Mouse (Mus musculus) neural tube, embryonic 14.5 days (tissue): ENCODE measurements around the gene Glod4. TPM values are rescaled to one million over a fixed set of nuclear protein-coding genes. Genes with fewer than 3 reads are reported as not detected.
A peak's percentile ranks its signal among the peaks of the same experiment; 100 is the strongest.

Experiments
- ATAC-seq: fragments of 200-750 bp; cut with Nextera tagmentation; 2 replicates; pipeline ENCODE4 v1.8.0; 2017; ENCODE audit warnings: low read depth, mild to moderate bottlenecking, moderate TSS enrichment, moderate library complexity
- H3K27ac ChIP-seq: fragments of 300-500 bp; sonication (generic); 2 replicates; pipeline ENCODE4 v1.5.1; 2014; ENCODE audit warnings: low read depth, mild to moderate bottlenecking, control low read depth, low read length, moderate library complexity, mixed read lengths
- H3K27me3 ChIP-seq: fragments of 300-500 bp; sonication (generic); 2 replicates; pipeline ENCODE4 v1.6.1; 2014; ENCODE audit warnings: low read length; ENCODE audit not compliant: control insufficient read depth, insufficient read depth
- H3K36me3 ChIP-seq: fragments of 300-500 bp; sonication (generic); 2 replicates; pipeline ENCODE4 v1.6.1; 2014; ENCODE audit warnings: low read length, mixed read lengths; ENCODE audit not compliant: control insufficient read depth, insufficient read depth
- H3K4me1 ChIP-seq: fragments of 300-500 bp; sonication (generic); 2 replicates; pipeline ENCODE4 v1.6.1; 2014; ENCODE audit warnings: low read length; ENCODE audit not compliant: control insufficient read depth, insufficient read depth
- H3K4me2 ChIP-seq: fragments of 300-500 bp; sonication (generic); 2 replicates; pipeline ENCODE4 v1.6.1; 2014; ENCODE audit warnings: mild to moderate bottlenecking, low read depth, low read length, control low read depth
- H3K4me3 ChIP-seq: fragments of 300-500 bp; sonication (generic); 2 replicates; pipeline ENCODE4 v1.5.1; 2014; ENCODE audit warnings: low read depth, low read length, control low read depth, mixed read lengths
- H3K9ac ChIP-seq: fragments of 300-500 bp; sonication (generic); replicated peaks from 2 replicates; pipeline ENCODE4 v1.6.1; 2014; ENCODE audit warnings: low read depth, mild to moderate bottlenecking, control low read depth, low read length, mixed read lengths
- H3K9me3 ChIP-seq: fragments of 300-500 bp; sonication (generic); 2 replicates; pipeline ENCODE4 v1.6.1; 2016; ENCODE audit warnings: low read length; ENCODE audit not compliant: control insufficient read depth
- WGBS: fragments of 180-500 bp; shearing (Covaris S2); extraction: QIAGEN DNeasy Blood & Tissue Kit; methylation state at CpG from one replicate; pipeline ENCODE4 v1.1.7; 2014; 5-methylcytosine and 5-hydroxymethylcytosine counted together
- polyA plus RNA-seq: library from polyadenylated mRNA; unstranded; fragments of >200 nt; fragmentation: Nextera tagmentation; extraction: Ambion mirVana; gene quantifications from 2 replicates; pipeline ENCODE4 v1.2.1, GENCODE M21; 2014

Glod4 gene
- polyA plus RNA-seq, 1 experiment from 2014 or later = 126 TPM

GRCm38 (mm10) chr11:76285431-76286075, 42.0 kb upstream of the Glod4 start:
- Histone ChIP-seq H3K9ac (no peak overlapping the region), H3K27ac (no peak overlapping the region), H3K4me2 (no peak overlapping the region), H3K4me3 (no peak overlapping the region), H3K36me3 (no peaks in the 10 kb centered on the region), H3K4me1 (peaks cover 22% of the 10 kb centered on the region), H3K27me3 (no peaks in the 10 kb centered on the region), H3K9me3 (no peaks in the 10 kb centered on the region)
- no peak for ATAC-seq
- 58% methylated on average over 7 of the region's 7 CpGs for WGBS

GRCm38 (mm10) chr11:76283841-76284240, 40.3 kb upstream of the Glod4 start:
- no peak overlapping the region for H3K9ac ChIP-seq
- 94% methylated on average over 6 of the region's 6 CpGs for WGBS
- no peaks in the 10 kb centered on the region for H3K9me3 ChIP-seq
- no peaks in the 10 kb centered on the region for H3K36me3 ChIP-seq
- peaks cover 15% of the 10 kb centered on the region; the same call in 1 of the 2 replicates for H3K4me1 ChIP-seq
- no peak overlapping the region for H3K27ac ChIP-seq
- no peak overlapping the region for H3K4me3 ChIP-seq
- no peak for ATAC-seq
- H3K4me2 ChIP-seq = no peak overlapping the region
- no peaks in the 10 kb centered on the region for H3K27me3 ChIP-seq

GRCm38 (mm10) chr11:76279971-76280370, 36.4 kb upstream of the Glod4 start:
- no peak for ATAC-seq
- Histone ChIP-seq H3K27ac (peak overlapping the region; percentile 12; the same call in 1 of the 2 replicates), H3K9me3 (no peaks in the 10 kb centered on the region), H3K4me2 (no peak overlapping the region), H3K4me1 (peaks cover 12% of the 10 kb centered on the region; the same call in 1 of the 2 replicates), H3K27me3 (no peaks in the 10 kb centered on the region), H3K9ac (no peak overlapping the region), H3K4me3 (no peak overlapping the region), H3K36me3 (no peaks in the 10 kb centered on the region)
- WGBS = 67% methylated on average over 2 of the region's 2 CpGs

GRCm38 (mm10) chr11:76278960-76279852, 35.7 kb upstream of the Glod4 start:
- H3K4me2 ChIP-seq = no peak overlapping the region
- no peaks in the 10 kb centered on the region for H3K9me3 ChIP-seq
- peak overlapping the region; percentile 34 for H3K27ac ChIP-seq
- H3K4me3 ChIP-seq = no peak overlapping the region
- peaks cover 12% of the 10 kb centered on the region; the same call in 1 of the 2 replicates for H3K4me1 ChIP-seq
- no peak overlapping the region for H3K9ac ChIP-seq
- WGBS = 61% methylated on average over 14 of the region's 14 CpGs
- no peaks in the 10 kb centered on the region for H3K36me3 ChIP-seq
- ATAC-seq = no peak
- no peaks in the 10 kb centered on the region for H3K27me3 ChIP-seq

- ATAC-seq = no peak
- Histone ChIP-seq H3K36me3 (no peaks in the 10 kb centered on the region), H3K4me3 (no peak overlapping the region), H3K27ac (no peak overlapping the region), H3K9ac (no peak overlapping the region), H3K9me3 (no peaks in the 10 kb centered on the region), H3K27me3 (no peaks in the 10 kb centered on the region), H3K4me1 (0 out of 2 replicates have a peak, but pooled peaks cover 2% of the 10 kb centered on the region), H3K4me2 (no peak overlapping the region)
- WGBS = 79% methylated on average over 4 of the region's 4 CpGs
Measured at GRCm38 (mm10) chr11:76272440-76272839, 28.9 kb upstream of the Glod4 start.

GRCm38 (mm10) chr11:76268521-76269065, 25.1 kb upstream of the Glod4 start:
- Histone ChIP-seq H3K27me3 (no peaks in the 10 kb centered on the region), H3K27ac (peak overlapping the region; percentile 58), H3K4me1 (peaks cover 12% of the 10 kb centered on the region; the same call in 1 of the 2 replicates), H3K36me3 (no peaks in the 10 kb centered on the region), H3K4me3 (no peak overlapping the region), H3K9ac (no peak overlapping the region), H3K9me3 (no peaks in the 10 kb centered on the region), H3K4me2 (no peak overlapping the region)
- ATAC-seq = peak; percentile 29; the same call in 1 of the 2 replicates
- 58% methylated on average over 6 of the region's 6 CpGs for WGBS

GRCm38 (mm10) chr11:76268001-76268459, 24.5 kb upstream of the Glod4 start:
- Histone ChIP-seq H3K27me3 (no peaks in the 10 kb centered on the region), H3K4me1 (peaks cover 17% of the 10 kb centered on the region), H3K4me2 (no peak overlapping the region), H3K9ac (no peak overlapping the region), H3K27ac (peak overlapping the region; percentile 58), H3K36me3 (no peaks in the 10 kb centered on the region), H3K9me3 (no peaks in the 10 kb centered on the region), H3K4me3 (no peak overlapping the region)
- WGBS = 6% methylated on average over 5 of the region's 5 CpGs
- ATAC-seq = peak; percentile 76; the same call in 1 of the 2 replicates

- Histone ChIP-seq H3K4me1 (peaks cover 22% of the 10 kb centered on the region), H3K9me3 (no peaks in the 10 kb centered on the region), H3K27me3 (no peaks in the 10 kb centered on the region), H3K9ac (no peak overlapping the region), H3K27ac (peak overlapping the region; percentile 35; the same call in 1 of the 2 replicates), H3K4me2 (no peak overlapping the region), H3K36me3 (no peaks in the 10 kb centered on the region), H3K4me3 (no peak overlapping the region)
- 22% methylated on average over 7 of the region's 7 CpGs for WGBS
- 0 out of 2 replicates have a peak, but pooled peaks have one; percentile 29 for ATAC-seq
Measured at GRCm38 (mm10) chr11:76267550-76267949, 24.0 kb upstream of the Glod4 start.
